Mouse (Mus musculus) adrenal gland, postnatal 4 days (tissue): Measurements from ENCODE around the gene Sval2. TPM values are rescaled to one million over a fixed set of nuclear protein-coding genes. Genes with fewer than 3 reads are reported as not detected.

Experiments used
- DNase-seq, 2 experiments: peaks; one replicate each; pipeline ENCODE4 v3.0.0; 2021 to 2022; ENCODE audit warnings: low spot score in 2 of 2, mixed read lengths in 2 of 2
- long read RNA-seq, 2 experiments: library from polyadenylated mRNA; stranded (forward); transcript quantifications; one replicate each; pipeline ENCODE4 v2.0.0; 2021
- total RNA-seq, 2 experiments: library from RNA; stranded (reverse); gene quantifications; 2 replicates each; pipeline ENCODE4 v1.2.3; 2021

The Sval2 gene
- total RNA-seq = not detected
- long read RNA-seq, experiment 1 = 0 reads
- long read RNA-seq, experiment 2 = 0 reads

- no peak for DNase-seq
Observed at GRCm38 (mm10) chr6:41852689-41853088, at the start of gene Sval2. TSS of gene Sval2 (plus strand) at chr6:41852989.

GRCm38 (mm10) chr6:41824086-41824485 is 28.7 kb upstream of the Sval2 start:
- DNase-seq = no peak

GRCm38 (mm10) chr6:41829516-41829915 is 23.3 kb upstream of the Sval2 start:
- DNase-seq = no peak

GRCm38 (mm10) chr6:41847235-41847634 is 5.6 kb upstream of the Sval2 start, which contains the start of gene Pip:
TSS of gene Pip (plus strand) at chr6:41847535.
- no peak for DNase-seq

GRCm38 (mm10) chr6:41864038-41864437 is 11.2 kb downstream of the Sval2 start:
- DNase-seq = no peak

GRCm38 (mm10) chr6:41911625-41912024 is 58.8 kb downstream of the Sval2 start:
- DNase-seq = no peak

Other genes starting within 250 kb of the Sval2 start
- gene Ephb6, start 247.5 kb upstream of the Sval2 start, total RNA-seq = 10 to 100 TPM; 27.5 to 28.7 TPM
- 1 to 10 TPM in 1 of 2 experiments, not detected in 1; 1.4 TPM for gene Trpv6, start 216.6 kb upstream of the Sval2 start, total RNA-seq
- 1 to 10 TPM in 1 of 2 experiments, not detected in 1; 1.2 TPM for gene Trpv5, start 172.2 kb upstream of the Sval2 start, total RNA-seq
- gene Llcfc1, start 168.6 kb upstream of the Sval2 start, total RNA-seq = not detected
- gene Kel, start 148.7 kb upstream of the Sval2 start, total RNA-seq = 10 to 100 TPM in 1 of 2 experiments, 1 to 10 TPM in 1; 6.2 to 14.8 TPM
- not detected for gene Olfr459, start 77.8 kb upstream of the Sval2 start, total RNA-seq
- gene Pip, start 5.5 kb upstream of the Sval2 start, total RNA-seq = not detected
- gene Sval1, start 98.6 kb downstream of the Sval2 start, total RNA-seq = not detected
- gene Sval3, start 115.2 kb downstream of the Sval2 start, total RNA-seq = not detected
- gene Sva, start 185.4 kb downstream of the Sval2 start, total RNA-seq = not detected